Mouse (Mus musculus): ENCODE results near the gene C1qtnf12.
A peak's percentile ranks its signal among the peaks of the same experiment; 100 is the strongest.

The C1qtnf12 gene

DNA sequence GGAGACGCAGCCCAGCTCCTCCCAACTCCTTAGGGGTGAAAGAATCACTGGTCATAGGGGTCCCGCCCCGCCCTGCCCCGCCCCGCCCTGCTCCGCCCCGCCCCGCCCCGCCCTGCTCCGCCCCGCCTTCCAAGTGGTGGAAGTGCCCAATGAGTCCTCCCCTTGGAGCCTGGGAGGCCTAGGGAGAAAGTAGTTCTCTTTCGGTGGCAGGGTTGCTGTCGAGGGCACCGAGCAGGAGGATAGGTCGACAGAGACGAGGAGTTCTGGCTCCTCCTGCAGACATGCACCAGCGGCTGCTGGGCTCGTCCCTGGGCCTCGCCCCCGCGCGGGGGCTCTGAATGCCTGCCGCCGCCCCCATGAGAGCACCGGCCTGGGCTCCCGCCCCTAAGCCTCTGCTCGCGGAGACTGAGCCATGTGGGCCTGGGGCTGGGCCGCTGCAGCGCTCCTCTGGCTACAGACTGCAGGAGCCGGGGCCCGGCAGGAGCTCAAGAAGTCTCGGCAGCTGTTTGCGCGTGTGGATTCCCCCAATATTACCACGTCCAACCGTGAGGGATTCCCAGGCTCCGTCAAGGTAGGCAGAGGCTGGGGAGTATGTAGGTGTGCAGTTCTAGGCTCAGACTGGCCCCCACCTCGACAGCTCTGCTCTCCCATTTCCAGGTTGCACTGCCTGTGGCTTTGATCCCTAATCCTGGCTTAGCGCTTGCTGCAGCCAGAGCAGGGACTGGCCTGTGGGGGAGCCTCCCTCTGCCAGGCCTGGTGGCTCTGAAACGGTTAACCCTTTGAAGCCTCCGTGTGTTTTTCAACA lies at the start of gene C1qtnf12:
C1qtnf12 (plus strand) TSS at position 152 of the 805 bp plus-strand sequence.
- TF ChIP-seq GATA4 (IDR thresholded peaks at IDR 0.05; ENCODE audit: insufficient replicate concordance, low read length): no peak

DNA sequence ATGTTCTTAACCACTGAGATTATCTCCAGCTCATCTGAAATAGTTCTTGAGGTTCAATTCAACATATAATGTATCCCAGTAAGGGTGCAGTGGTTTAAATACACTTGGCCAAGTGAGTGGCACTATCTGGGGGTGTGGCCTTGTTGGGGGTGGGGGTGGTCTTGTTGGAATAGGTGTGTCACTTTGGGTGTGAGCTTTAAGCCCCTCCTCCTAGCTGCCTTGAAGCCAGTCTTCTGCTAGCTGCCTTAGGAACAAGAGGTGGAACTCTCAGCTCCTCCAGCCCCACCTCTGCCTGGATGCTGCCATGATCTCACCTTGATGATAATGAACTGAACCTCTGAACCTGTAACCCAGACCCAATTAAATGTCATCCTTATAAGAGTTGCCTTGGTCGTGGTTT lies 30.1 kb upstream of the C1qtnf12 start:
- no peak for TF ChIP-seq GATA4 (IDR thresholded peaks at IDR 0.05; ENCODE audit: insufficient replicate concordance, low read length)

- TF ChIP-seq GATA4 (IDR thresholded peaks at IDR 0.05; ENCODE audit: insufficient replicate concordance, low read length): no peak
These were observed 19.1 kb upstream of the C1qtnf12 start for GRCm38 (mm10) chr4:155943049-155943452.

DNA sequence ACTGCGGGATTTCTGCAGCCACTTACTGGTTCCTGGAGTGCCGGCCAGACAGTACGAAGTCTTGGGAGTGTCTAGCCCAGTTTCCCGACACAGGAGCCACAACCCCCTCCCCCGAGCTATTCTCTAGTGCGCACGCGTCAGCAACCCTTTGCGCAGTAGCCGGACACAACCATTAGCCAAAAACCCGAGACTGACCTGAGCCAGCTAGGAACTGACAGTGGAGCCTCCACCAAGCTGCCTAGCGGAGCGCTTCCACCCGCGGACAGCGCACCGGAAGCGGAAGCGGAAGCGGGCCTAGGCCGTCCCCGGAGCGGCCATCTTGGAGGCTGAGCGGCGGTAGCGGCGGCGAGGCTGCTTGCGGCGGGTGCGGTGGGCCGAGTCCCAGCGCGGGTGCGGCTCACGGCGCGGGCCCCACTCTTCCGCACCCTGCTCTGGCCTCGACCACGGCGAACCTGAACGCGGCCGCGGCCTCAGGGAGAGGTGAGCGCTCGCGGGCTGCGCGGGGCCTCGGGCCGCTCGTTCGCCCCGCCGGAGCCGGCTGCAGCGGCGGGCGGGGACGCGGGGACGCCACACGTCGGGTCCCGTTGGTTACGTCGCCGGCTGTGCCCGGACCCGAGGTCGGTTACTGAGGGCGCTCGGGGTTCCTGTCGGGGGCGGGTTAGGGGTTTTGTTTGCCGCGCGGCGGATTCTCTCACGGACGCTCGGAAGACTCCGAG lies 18.4 kb upstream of the C1qtnf12 start, which contains the start of gene Ube2j2:
Ube2j2 (plus strand) TSS at position 298 of the 716 bp plus-strand sequence.
- peak; percentile 75; the same call in 1 of the 2 replicates for TF ChIP-seq GATA4 (IDR thresholded peaks at IDR 0.05; ENCODE audit: insufficient replicate concordance, low read length)

DNA sequence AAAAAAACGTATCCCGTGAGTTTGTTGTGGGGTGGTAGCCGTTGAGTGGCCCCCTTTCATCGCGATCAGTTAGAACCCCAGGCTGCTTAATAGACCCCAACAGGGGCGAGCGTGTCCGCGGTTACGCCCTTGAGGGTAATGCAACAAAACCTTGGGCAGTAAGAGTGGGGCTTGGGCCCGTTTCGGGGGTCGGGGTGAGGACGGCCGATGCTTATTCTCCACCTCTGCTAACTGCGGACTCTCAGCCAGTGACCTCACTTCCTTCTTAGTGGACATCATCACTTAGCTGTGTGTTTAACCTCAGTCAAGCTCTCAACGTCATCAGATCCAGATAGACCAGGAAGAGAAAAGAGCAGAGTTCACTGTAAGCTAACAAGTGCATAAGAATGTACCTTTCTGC lies 17.8 kb upstream of the C1qtnf12 start:
- TF ChIP-seq GATA4 (IDR thresholded peaks at IDR 0.05; ENCODE audit: insufficient replicate concordance, low read length): no peak

DNA sequence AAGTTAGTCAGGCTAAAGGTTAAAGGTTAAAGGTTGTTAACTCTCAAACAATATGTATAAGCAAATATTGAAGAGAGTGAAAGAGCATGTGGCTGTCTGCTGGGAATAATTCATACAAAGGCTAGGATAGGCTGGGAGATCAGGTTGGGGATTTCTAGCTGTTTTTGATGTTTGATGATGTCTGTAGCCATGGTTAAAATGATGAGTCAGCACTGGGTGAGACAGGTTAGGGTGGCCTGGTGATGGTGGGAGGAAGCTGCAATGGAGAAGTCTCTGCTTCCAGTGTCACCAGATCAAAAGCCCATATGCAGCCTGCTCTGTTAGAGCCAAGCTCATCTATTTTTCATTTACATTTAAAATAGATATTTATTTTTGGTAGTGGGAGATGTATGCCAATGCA lies 15.0 kb upstream of the C1qtnf12 start:
- TF ChIP-seq GATA4 (IDR thresholded peaks at IDR 0.05; ENCODE audit: insufficient replicate concordance, low read length): no peak

DNA sequence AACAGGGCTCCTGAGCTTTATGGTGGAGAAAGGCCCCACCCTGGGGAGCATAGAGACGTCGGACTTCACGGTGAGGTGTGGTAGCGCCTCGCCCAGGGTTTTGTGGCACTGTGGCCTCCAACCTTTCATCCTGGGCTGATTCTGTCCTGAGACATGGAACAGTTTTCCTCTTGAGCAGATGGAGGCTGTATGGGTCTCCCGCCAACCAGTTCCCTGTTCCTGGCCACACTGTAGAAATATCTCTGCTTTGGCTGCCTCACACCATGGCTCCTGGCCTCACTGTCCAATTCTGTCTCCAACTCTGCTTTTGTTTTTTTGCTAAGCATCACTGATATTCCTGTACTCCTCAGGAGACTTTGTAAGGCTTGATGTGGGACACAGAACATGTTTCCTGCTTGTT lies 6.6 kb upstream of the C1qtnf12 start:
- no peak for TF ChIP-seq GATA4 (IDR thresholded peaks at IDR 0.05; ENCODE audit: insufficient replicate concordance, low read length)

GRCm38 (mm10) chr4:155959275-155959674 lies 2.8 kb upstream of the C1qtnf12 start:
- no peak for TF ChIP-seq GATA4 (IDR thresholded peaks at IDR 0.05; ENCODE audit: insufficient replicate concordance, low read length)

- TF ChIP-seq GATA4 (IDR thresholded peaks at IDR 0.05; ENCODE audit: insufficient replicate concordance, low read length): no peak
These were observed 988 bp downstream of the C1qtnf12 start for GRCm38 (mm10) chr4:155963106-155963505.

DNA sequence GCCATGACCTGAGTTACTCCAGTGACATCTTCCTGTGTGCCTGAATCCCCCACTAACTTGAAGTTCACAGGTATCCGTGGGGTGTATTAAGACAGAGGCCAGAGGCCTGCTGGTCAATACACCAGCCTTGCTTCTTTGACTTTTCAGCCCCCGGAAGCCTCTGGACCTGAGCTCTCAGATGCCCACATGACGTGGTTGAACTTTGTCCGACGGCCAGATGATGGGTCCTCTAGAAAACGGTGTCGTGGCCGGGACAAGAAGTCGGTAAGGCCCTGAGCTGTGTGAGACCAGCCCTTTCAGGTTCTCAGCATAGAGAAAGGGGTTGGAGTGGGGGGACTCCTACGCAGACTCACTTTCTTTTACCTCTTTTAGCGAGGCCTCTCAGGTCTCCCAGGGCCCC lies 2.3 kb downstream of the C1qtnf12 start:
- no peak for TF ChIP-seq GATA4 (IDR thresholded peaks at IDR 0.05; ENCODE audit: insufficient replicate concordance, low read length)

DNA sequence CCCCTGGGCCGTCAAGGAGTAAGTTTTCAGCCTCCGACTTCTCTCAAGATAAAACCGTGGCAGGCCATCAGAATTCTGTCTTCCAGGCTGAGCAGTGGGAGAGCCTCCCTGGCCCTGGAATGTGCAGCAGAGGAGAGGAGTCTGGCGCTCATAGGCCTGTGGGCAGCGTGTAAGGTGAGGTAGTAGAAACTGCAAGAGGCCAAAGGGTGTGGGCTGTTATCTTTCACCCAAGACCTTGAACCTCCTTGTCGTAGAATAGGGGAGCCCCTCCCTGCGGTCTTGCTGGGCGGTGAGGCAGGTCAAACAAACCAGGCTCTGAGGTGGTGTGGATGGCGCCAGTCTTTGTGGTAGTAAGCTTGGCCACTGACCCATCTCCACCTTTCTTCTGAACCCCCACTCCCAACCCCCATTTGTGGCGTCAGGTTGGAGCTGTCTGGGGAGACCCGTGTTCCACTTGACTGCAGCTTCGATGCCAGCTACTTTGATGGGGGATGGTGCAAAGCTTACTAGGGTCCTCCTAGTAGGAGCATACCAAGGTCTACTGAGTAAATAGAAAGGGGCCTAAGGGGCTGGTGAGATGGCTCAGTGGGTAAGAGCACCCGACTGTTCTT lies 7.0 kb downstream of the C1qtnf12 start:
- no peak for TF ChIP-seq GATA4 (IDR thresholded peaks at IDR 0.05; ENCODE audit: insufficient replicate concordance, low read length)

GRCm38 (mm10) chr4:155970286-155970685 lies 8.2 kb downstream of the C1qtnf12 start:
- TF ChIP-seq GATA4 (IDR thresholded peaks at IDR 0.05; ENCODE audit: insufficient replicate concordance, low read length): no peak

- TF ChIP-seq GATA4 (IDR thresholded peaks at IDR 0.05; ENCODE audit: insufficient replicate concordance, low read length): no peak
These were observed 10.5 kb downstream of the C1qtnf12 start for GRCm38 (mm10) chr4:155972651-155973050.

DNA sequence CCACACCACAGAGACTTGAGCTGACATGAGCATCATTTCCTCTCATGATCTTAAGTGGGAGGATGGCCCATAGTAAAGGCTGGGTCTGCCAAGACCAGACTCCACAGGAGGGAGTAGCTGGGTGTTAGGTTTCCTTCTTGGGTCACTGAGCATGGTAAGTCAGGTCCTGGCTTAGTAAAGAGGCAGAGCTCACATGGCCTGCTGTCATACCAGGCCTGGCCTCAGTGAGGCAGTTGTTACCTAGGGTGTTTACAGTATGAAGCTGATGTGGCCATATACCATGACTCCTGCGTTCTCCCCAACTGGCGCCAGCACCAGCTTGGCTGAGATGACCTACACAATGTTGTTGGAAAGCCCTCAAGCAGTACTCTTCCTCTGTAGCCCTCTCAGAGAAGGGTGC lies 11.1 kb downstream of the C1qtnf12 start:
- TF ChIP-seq GATA4 (IDR thresholded peaks at IDR 0.05; ENCODE audit: insufficient replicate concordance, low read length): no peak

DNA sequence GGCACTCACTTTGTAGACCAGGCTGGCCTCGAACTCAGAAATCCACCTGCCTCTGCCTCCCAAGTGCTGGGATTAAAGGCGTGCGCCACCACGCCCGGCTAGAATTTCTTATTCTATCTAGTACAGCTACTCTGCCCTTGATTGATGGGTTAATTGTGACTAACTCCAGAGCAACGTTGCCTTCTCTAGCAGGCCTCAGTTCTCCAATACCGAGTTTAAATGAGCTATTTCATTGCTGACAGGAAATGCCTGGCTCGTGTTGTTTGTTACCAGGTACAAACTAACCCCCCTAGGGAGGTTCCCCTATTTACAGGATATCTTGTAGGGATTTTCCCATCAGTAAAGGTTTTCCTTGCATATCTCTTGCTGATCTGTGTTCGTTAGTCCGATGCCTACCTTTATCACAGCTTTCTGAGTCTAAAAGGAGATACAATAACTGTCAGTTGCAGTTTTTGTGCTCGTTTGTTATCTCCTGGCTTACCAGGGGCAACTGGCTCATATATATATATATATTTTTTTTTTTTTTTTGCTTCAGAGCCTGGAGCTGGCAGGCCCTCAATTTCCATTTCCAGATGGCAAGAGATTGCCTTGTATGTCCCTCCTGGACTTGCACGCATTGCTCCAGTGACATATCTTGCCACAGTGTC lies 19.4 kb downstream of the C1qtnf12 start:
- no peak for TF ChIP-seq GATA4 (IDR thresholded peaks at IDR 0.05; ENCODE audit: insufficient replicate concordance, low read length)
